Mouse (Mus musculus): ENCODE results near the gene 2310022B05Rik.

DNA sequence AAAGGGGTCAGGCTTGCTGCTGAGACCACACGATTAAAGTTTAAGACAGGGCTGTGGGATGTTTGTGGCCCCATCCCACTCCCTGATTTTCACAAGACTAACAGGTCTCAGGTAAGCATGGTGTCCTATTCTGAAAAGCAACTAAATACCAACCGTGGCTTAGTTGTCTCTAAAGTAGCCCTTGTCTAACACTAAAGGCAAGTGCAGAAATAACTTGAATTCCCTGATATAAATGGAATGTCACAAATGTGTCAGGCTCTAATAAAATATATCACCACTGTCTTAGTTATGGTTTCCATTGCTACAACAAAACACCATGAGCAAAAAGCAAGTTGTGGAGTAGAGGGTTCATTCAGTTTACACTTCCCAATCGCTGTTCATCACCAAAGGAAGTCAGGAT is 1.2 kb upstream of the 2310022B05Rik start:
- TF ChIP-seq MYOD1 (IDR thresholded peaks at IDR 0.05; ENCODE audit: control insufficient read depth in 1 of 3, insufficient read length in 2 of 3, low read depth in 2 of 3) = no peak
- TF ChIP-seq POLR2A (IDR thresholded peaks at IDR 0.05; ENCODE audit: insufficient read length, low read depth) = no peak
- no peak for TF ChIP-seq TCF12 (IDR thresholded peaks at IDR 0.05; ENCODE audit: insufficient read depth, poor library complexity, severe bottlenecking)
- TF ChIP-seq E2F4 (IDR thresholded peaks at IDR 0.05; ENCODE audit: insufficient read depth) = no peak
- no peak for TF ChIP-seq POLR2AphosphoS2 (IDR thresholded peaks at IDR 0.05; ENCODE audit: insufficient read length, low read depth)
